Mouse (Mus musculus) midbrain, embryonic 11.5 days (tissue): Measurements from ENCODE around the gene Tom1. TPM values are rescaled to one million over a fixed set of nuclear protein-coding genes. Genes with fewer than 3 reads are reported as not detected.

Experiments used
- ATAC-seq: fragments of 200-750 bp; cut with Nextera tagmentation; 2 replicates; pipeline ENCODE4 v1.8.0; 2017; ENCODE audit warnings: moderate TSS enrichment, moderate library complexity; ENCODE audit not compliant: low FRiP score
- DNase-seq: peaks from one replicate; pipeline ENCODE4 v3.0.0; 2015; ENCODE audit warnings: low spot score; ENCODE audit errors: missing footprints
- H3K27ac ChIP-seq: fragments of 300-500 bp; sonication (generic); 2 replicates; pipeline ENCODE4 v1.5.1; 2014; ENCODE audit warnings: low read depth, low read length
- H3K27me3 ChIP-seq: fragments of 300-500 bp; sonication (generic); 2 replicates; pipeline ENCODE4 v1.6.1; 2014; ENCODE audit warnings: mild to moderate bottlenecking, low read length, moderate library complexity, mixed read lengths; ENCODE audit not compliant: control insufficient read depth, insufficient read depth
- H3K36me3 ChIP-seq: fragments of 300-500 bp; sonication (generic); 2 replicates; pipeline ENCODE4 v1.6.1; 2014; ENCODE audit warnings: mild to moderate bottlenecking, low read length, moderate library complexity, mixed read lengths; ENCODE audit not compliant: control insufficient read depth, insufficient read depth
- H3K4me1 ChIP-seq: fragments of 300-500 bp; sonication (generic); 2 replicates; pipeline ENCODE4 v1.6.1; 2014; ENCODE audit warnings: low read length; ENCODE audit not compliant: control insufficient read depth, insufficient read depth
- H3K4me2 ChIP-seq: fragments of 300-500 bp; sonication (generic); 2 replicates; pipeline ENCODE4 v1.6.1; 2014; ENCODE audit warnings: mild to moderate bottlenecking, moderate library complexity
- H3K4me3 ChIP-seq: fragments of 300-500 bp; sonication (generic); 2 replicates; pipeline ENCODE4 v1.5.1; 2014; ENCODE audit warnings: low read depth, low read length
- H3K9ac ChIP-seq: fragments of 300-500 bp; sonication (generic); 2 replicates; pipeline ENCODE4 v1.6.1; 2014; ENCODE audit warnings: low read length
- H3K9me3 ChIP-seq: fragments of 300-500 bp; sonication (generic); 2 replicates; pipeline ENCODE4 v1.6.1; 2016; ENCODE audit warnings: low read length; ENCODE audit not compliant: control insufficient read depth
- WGBS: fragments of 180-500 bp; shearing (Covaris S2); extraction: QIAGEN DNeasy Blood & Tissue Kit; methylation state at CpG from one replicate; pipeline ENCODE4 v1.1.7; 2014; 5-methylcytosine and 5-hydroxymethylcytosine counted together
- polyA plus RNA-seq: library from polyadenylated mRNA; unstranded; fragments of >200 nt; fragmentation: Nextera tagmentation; extraction: Ambion mirVana; gene quantifications from 2 replicates; pipeline ENCODE4 v1.2.1, GENCODE M21; 2014

The Tom1 gene
- polyA plus RNA-seq, 1 experiment from 2014 or later, result 24.2 TPM

- Histone ChIP-seq H3K4me3 (no peak overlapping the region), H3K4me1 (no peaks in the 10 kb centered on the region), H3K27me3 (no peaks in the 10 kb centered on the region), H3K27ac (no peak overlapping the region), H3K36me3 (peaks cover 46% of the 10 kb centered on the region), H3K9ac (no peak overlapping the region), H3K4me2 (no peak overlapping the region), H3K9me3 (no peaks in the 10 kb centered on the region)
- WGBS, result 100% methylated on average over 2 of the region's 2 CpGs
- DNase-seq (no peak), ATAC-seq (no peak)
These were observed 85.8 kb downstream of the Tom1 start for GRCm38 (mm10) chr8:75119287-75119686.

Other genes starting within 250 kb of the Tom1 start
- gene Isx, start 160.5 kb upstream of the Tom1 start, polyA plus RNA-seq, result not detected in 2 replicates
- gene Hmgxb4, start 40.3 kb upstream of the Tom1 start, polyA plus RNA-seq, result 45.3 and 52.6 TPM in 2 replicates
- 13.6 and 15.7 TPM in 2 replicates for gene Hmox1, start 59.9 kb downstream of the Tom1 start, polyA plus RNA-seq
- 175 and 195 TPM in 2 replicates for gene Mcm5, start 75.9 kb downstream of the Tom1 start, polyA plus RNA-seq
- gene Rasd2, start 180.2 kb downstream of the Tom1 start, polyA plus RNA-seq, result 0.12 TPM in 2 replicates